Mouse (Mus musculus): ENCODE data around the gene Zkscan16. TPM values are rescaled to one million over a fixed set of nuclear protein-coding genes. Genes with fewer than 3 reads are reported as not detected.

Gene Zkscan16
- polyA plus RNA-seq, 1 experiment from 2014 or later: 0.97 TPM

DNA sequence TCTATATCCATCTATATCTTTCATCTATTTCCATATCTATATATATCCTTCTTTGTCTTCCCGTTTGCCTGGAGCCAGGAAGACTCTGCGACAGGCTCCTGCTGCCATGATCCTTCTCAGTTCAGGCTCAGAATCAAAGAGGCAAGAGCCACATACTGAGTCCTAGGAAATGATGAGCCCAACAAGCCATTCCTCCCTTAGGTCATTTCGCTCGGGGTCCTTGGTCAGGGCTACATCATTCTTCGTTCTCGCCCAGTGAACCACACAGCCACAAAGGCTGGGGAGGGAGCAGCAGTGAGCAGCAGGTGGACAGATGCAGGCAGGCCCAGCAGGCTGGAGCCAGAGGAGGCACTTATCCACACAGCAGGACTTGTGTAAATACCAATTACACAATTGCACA lies 38.0 kb downstream of the Zkscan16 start:
- Histone ChIP-seq H3K27ac (replicated peaks; ENCODE audit: low read depth, low read length) (no peak overlapping the region), H3K9me3 (replicated peaks; ENCODE audit: control insufficient read depth, low read length) (no peaks in the 10 kb centered on the region), H3K27me3 (ENCODE audit: control insufficient read depth, insufficient read depth, low read length) (no peaks in the 10 kb centered on the region), H3K4me3 (ENCODE audit: low read depth, low read length) (no peak overlapping the region), H3K9ac (replicated peaks; ENCODE audit: low read length) (no peak overlapping the region), H3K4me2 (ENCODE audit: low read depth, low read length) (no peak overlapping the region), H3K4me1 (ENCODE audit: control insufficient read depth, insufficient read depth, low read length) (no peaks in the 10 kb centered on the region), H3K36me3 (replicated peaks; ENCODE audit: control insufficient read depth, insufficient read depth, low read depth, low read length) (no peaks in the 10 kb centered on the region)
- WGBS: 76% methylated on average over 6 of the region's 6 CpGs
- DNase-seq (ENCODE audit: low spot score) (no peak), ATAC-seq (replicated peaks; ENCODE audit: insufficient number of reproducible peaks, low FRiP score, low TSS enrichment, low read depth) (no peak)

- WGBS: 88% methylated on average over 8 of the region's 8 CpGs
- DNase-seq (ENCODE audit: low spot score): no peak
- H3K4me2 ChIP-seq (ENCODE audit: low read depth, low read length): no peak overlapping the region
These were observed 39.4 kb downstream of the Zkscan16 start for GRCm38 (mm10) chr4:58982806-58983205.

GRCm38 (mm10) chr4:58985157-58985648 lies 41.8 kb downstream of the Zkscan16 start:
- WGBS: 23% methylated on average over 7 of the region's 7 CpGs
- no peak for ATAC-seq (replicated peaks; ENCODE audit: insufficient number of reproducible peaks, low FRiP score, low TSS enrichment, low read depth)
- Histone ChIP-seq H3K27me3 (ENCODE audit: control insufficient read depth, insufficient read depth, low read length) (no peaks in the 10 kb centered on the region), H3K4me2 (ENCODE audit: low read depth, low read length) (no peak overlapping the region), H3K9me3 (replicated peaks; ENCODE audit: control insufficient read depth, low read length) (no peaks in the 10 kb centered on the region), H3K9ac (replicated peaks; ENCODE audit: low read length) (no peak overlapping the region), H3K4me1 (ENCODE audit: control insufficient read depth, insufficient read depth, low read length) (no peaks in the 10 kb centered on the region), H3K4me3 (ENCODE audit: low read depth, low read length) (no peak overlapping the region), H3K27ac (replicated peaks; ENCODE audit: low read depth, low read length) (no peak overlapping the region), H3K36me3 (replicated peaks; ENCODE audit: control insufficient read depth, insufficient read depth, low read depth, low read length) (no peaks in the 10 kb centered on the region)
- DNase-seq (ENCODE audit: low spot score): peak; percentile 86

More at GRCm38 (mm10) chr4:58982806-58983205, 39.4 kb downstream of the Zkscan16 start:
- Histone ChIP-seq H3K9ac (replicated peaks; ENCODE audit: low read length) (no peak overlapping the region), H3K4me3 (ENCODE audit: low read depth, low read length) (no peak overlapping the region), H3K27me3 (ENCODE audit: control insufficient read depth, insufficient read depth, low read length) (no peaks in the 10 kb centered on the region), H3K27ac (replicated peaks; ENCODE audit: low read depth, low read length) (no peak overlapping the region), H3K9me3 (replicated peaks; ENCODE audit: control insufficient read depth, low read length) (no peaks in the 10 kb centered on the region), H3K4me1 (ENCODE audit: control insufficient read depth, insufficient read depth, low read length) (no peaks in the 10 kb centered on the region), H3K36me3 (replicated peaks; ENCODE audit: control insufficient read depth, insufficient read depth, low read depth, low read length) (no peaks in the 10 kb centered on the region)
- ATAC-seq (replicated peaks; ENCODE audit: insufficient number of reproducible peaks, low FRiP score, low TSS enrichment, low read depth): no peak

DNA sequence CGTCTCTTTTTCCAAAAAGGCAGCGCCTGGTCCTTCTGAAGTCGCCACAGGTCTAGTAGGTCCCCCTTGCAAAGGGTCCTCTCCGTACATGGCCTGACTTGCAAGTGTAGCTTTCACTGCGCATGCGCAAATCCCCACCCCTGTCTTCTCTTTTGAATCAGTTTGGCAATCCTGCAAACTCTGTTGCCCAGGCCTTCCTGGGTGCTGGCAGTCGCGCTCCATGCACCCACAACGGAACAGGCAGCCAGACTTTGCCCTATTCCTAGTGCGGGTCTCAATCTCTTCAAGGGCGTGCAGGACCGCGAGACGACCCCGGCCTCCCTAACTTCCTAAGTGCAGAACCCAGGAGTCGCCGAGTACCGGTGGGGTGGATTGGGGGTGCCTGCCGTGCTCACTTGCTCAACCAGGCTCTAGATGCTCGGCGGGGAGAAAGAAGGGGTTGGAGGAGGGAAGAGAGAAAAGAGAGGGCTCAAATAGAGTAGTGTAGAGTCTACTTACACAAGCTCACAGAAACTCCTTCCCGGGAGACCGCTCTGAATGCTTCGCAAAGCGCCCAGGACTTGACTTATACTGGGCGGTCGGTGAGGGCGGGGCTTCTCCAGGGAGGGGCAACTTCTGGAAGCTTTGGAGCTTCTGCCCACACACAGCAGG lies 43.2 kb downstream of the Zkscan16 start, which contains the start of gene Ptgr1:
Gene Ptgr1, minus strand, starts transcription at position 580 of the 651 bp plus-strand sequence.
- peak within 1 kb of the TSS; percentile 87 for H3K4me2 ChIP-seq (ENCODE audit: low read depth, low read length)
- H3K9me3 ChIP-seq (replicated peaks; ENCODE audit: control insufficient read depth, low read length): no peaks in the 10 kb centered on the region
- no peaks in the 10 kb centered on the region for H3K36me3 ChIP-seq (replicated peaks; ENCODE audit: control insufficient read depth, insufficient read depth, low read depth, low read length)
- peak; percentile 79 for ATAC-seq (replicated peaks; ENCODE audit: insufficient number of reproducible peaks, low FRiP score, low TSS enrichment, low read depth)
- no peaks in the 10 kb centered on the region for H3K4me1 ChIP-seq (ENCODE audit: control insufficient read depth, insufficient read depth, low read length)
- 2% methylated on average over 28 of the region's 28 CpGs for WGBS
- DNase-seq (ENCODE audit: low spot score): peak; percentile 85
- no peak within 1 kb of the TSS for H3K27ac ChIP-seq (replicated peaks; ENCODE audit: low read depth, low read length)
- peak within 1 kb of the TSS; percentile 66 for H3K9ac ChIP-seq (replicated peaks; ENCODE audit: low read length)
- peak within 1 kb of the TSS; percentile 61 for H3K4me3 ChIP-seq (ENCODE audit: low read depth, low read length)
- H3K27me3 ChIP-seq (ENCODE audit: control insufficient read depth, insufficient read depth, low read length): no peaks in the 10 kb centered on the region

DNA sequence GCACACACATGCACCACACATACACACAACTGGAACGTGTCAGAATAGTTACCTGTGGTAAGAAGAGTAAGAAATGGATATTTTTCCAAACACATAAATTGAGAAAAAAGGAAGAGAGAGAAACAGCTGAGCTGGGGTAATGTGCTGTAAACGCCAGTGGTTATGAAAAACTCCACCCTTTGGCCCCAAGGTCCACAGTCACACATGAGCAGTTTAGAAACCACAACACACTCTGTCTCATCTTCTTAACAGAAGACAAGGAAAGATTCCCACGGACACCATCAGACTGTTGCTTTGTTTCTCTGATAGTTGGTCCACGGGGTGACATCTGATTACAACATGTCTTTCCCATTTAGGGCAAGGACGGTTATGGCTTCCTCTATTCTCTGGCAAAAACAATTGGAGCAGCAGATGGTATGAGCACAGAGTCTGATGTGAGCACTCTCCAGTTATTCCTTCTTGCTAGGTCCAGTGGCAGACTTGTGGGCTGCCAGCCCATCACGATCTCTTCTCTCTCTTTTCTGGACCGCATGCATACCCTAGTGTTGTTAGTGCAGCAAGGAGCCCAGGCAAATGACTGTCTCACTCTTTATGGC lies 46.0 kb downstream of the Zkscan16 start:
- ATAC-seq (replicated peaks; ENCODE audit: insufficient number of reproducible peaks, low FRiP score, low TSS enrichment, low read depth): no peak

GRCm38 (mm10) chr4:58990609-58991434 lies 47.4 kb downstream of the Zkscan16 start:
- Histone ChIP-seq H3K27ac (replicated peaks; ENCODE audit: low read depth, low read length) (no peak overlapping the region), H3K4me3 (ENCODE audit: low read depth, low read length) (no peak overlapping the region), H3K36me3 (replicated peaks; ENCODE audit: control insufficient read depth, insufficient read depth, low read depth, low read length) (no peaks in the 10 kb centered on the region), H3K4me2 (ENCODE audit: low read depth, low read length) (no peak overlapping the region), H3K27me3 (ENCODE audit: control insufficient read depth, insufficient read depth, low read length) (no peaks in the 10 kb centered on the region), H3K9me3 (replicated peaks; ENCODE audit: control insufficient read depth, low read length) (no peaks in the 10 kb centered on the region), H3K4me1 (ENCODE audit: control insufficient read depth, insufficient read depth, low read length) (no peaks in the 10 kb centered on the region), H3K9ac (replicated peaks; ENCODE audit: low read length) (no peak overlapping the region)
- DNase-seq (ENCODE audit: low spot score): no peak
- WGBS: 88% methylated on average over 17 of the region's 17 CpGs
- no peak for ATAC-seq (replicated peaks; ENCODE audit: insufficient number of reproducible peaks, low FRiP score, low TSS enrichment, low read depth)

More for the DNA sequence above, 46.0 kb downstream of the Zkscan16 start:
- DNase-seq (ENCODE audit: low spot score): no peak
- no peaks in the 10 kb centered on the region for H3K36me3 ChIP-seq (replicated peaks; ENCODE audit: control insufficient read depth, insufficient read depth, low read depth, low read length)
- no peaks in the 10 kb centered on the region for H3K27me3 ChIP-seq (ENCODE audit: control insufficient read depth, insufficient read depth, low read length)
- no peaks in the 10 kb centered on the region for H3K9me3 ChIP-seq (replicated peaks; ENCODE audit: control insufficient read depth, low read length)
- H3K4me1 ChIP-seq (ENCODE audit: control insufficient read depth, insufficient read depth, low read length): no peaks in the 10 kb centered on the region
- no peak overlapping the region for H3K4me2 ChIP-seq (ENCODE audit: low read depth, low read length)
- H3K4me3 ChIP-seq (ENCODE audit: low read depth, low read length): no peak overlapping the region
- H3K9ac ChIP-seq (replicated peaks; ENCODE audit: low read length): no peak overlapping the region
- 88% methylated on average over 7 of the region's 7 CpGs for WGBS
- H3K27ac ChIP-seq (replicated peaks; ENCODE audit: low read depth, low read length): no peak overlapping the region

GRCm38 (mm10) chr4:58992195-58992594 lies 48.8 kb downstream of the Zkscan16 start:
- H3K36me3 ChIP-seq (replicated peaks; ENCODE audit: control insufficient read depth, insufficient read depth, low read depth, low read length): no peaks in the 10 kb centered on the region
- ATAC-seq (replicated peaks; ENCODE audit: insufficient number of reproducible peaks, low FRiP score, low TSS enrichment, low read depth) (no peak), DNase-seq (ENCODE audit: low spot score) (no peak)
- no peak overlapping the region for H3K27ac ChIP-seq (replicated peaks; ENCODE audit: low read depth, low read length)
- no peak overlapping the region for H3K9ac ChIP-seq (replicated peaks; ENCODE audit: low read length)
- H3K4me2 ChIP-seq (ENCODE audit: low read depth, low read length): no peak overlapping the region
- H3K27me3 ChIP-seq (ENCODE audit: control insufficient read depth, insufficient read depth, low read length): no peaks in the 10 kb centered on the region
- no peaks in the 10 kb centered on the region for H3K9me3 ChIP-seq (replicated peaks; ENCODE audit: control insufficient read depth, low read length)
- 80% methylated on average over 5 of the region's 5 CpGs for WGBS
- no peaks in the 10 kb centered on the region for H3K4me1 ChIP-seq (ENCODE audit: control insufficient read depth, insufficient read depth, low read length)
- H3K4me3 ChIP-seq (ENCODE audit: low read depth, low read length): no peak overlapping the region

All from embryonic facial prominence, embryonic 11.5 days (tissue).